Mouse (Mus musculus) urinary bladder, adult 18-20 months (tissue): Measurements from ENCODE around the gene Krba1.

Source experiments
- DNase-seq, 2 experiments: peaks; one replicate each; pipeline ENCODE4 v3.0.0; 2022; ENCODE audit warnings: low spot score in 2 of 2, mixed read lengths in 2 of 2

Krba1 gene

GRCm38 (mm10) chr6:48447929-48448328 lies 52.5 kb downstream of the Krba1 start, which contains the start of gene Sspo:
Gene Sspo, plus strand, starts transcription at chr6:48448229.
- DNase-seq = no peak

GRCm38 (mm10) chr6:48448527-48448926 lies 53.1 kb downstream of the Krba1 start:
- DNase-seq = no peak

GRCm38 (mm10) chr6:48452151-48452550 lies 56.8 kb downstream of the Krba1 start:
- no peak for DNase-seq

- DNase-seq = no peak
Measured at GRCm38 (mm10) chr6:48452771-48453170, 57.4 kb downstream of the Krba1 start.

GRCm38 (mm10) chr6:48464966-48465679 lies 69.7 kb downstream of the Krba1 start:
- DNase-seq = no peak

- DNase-seq = no peak
Measured at GRCm38 (mm10) chr6:48466715-48467114, 71.3 kb downstream of the Krba1 start.

GRCm38 (mm10) chr6:48467490-48467889 lies 72.1 kb downstream of the Krba1 start:
- no peak for DNase-seq
